8 mouse cellular contexts compared by ENCODE assay signal in the genomic region with DNA sequence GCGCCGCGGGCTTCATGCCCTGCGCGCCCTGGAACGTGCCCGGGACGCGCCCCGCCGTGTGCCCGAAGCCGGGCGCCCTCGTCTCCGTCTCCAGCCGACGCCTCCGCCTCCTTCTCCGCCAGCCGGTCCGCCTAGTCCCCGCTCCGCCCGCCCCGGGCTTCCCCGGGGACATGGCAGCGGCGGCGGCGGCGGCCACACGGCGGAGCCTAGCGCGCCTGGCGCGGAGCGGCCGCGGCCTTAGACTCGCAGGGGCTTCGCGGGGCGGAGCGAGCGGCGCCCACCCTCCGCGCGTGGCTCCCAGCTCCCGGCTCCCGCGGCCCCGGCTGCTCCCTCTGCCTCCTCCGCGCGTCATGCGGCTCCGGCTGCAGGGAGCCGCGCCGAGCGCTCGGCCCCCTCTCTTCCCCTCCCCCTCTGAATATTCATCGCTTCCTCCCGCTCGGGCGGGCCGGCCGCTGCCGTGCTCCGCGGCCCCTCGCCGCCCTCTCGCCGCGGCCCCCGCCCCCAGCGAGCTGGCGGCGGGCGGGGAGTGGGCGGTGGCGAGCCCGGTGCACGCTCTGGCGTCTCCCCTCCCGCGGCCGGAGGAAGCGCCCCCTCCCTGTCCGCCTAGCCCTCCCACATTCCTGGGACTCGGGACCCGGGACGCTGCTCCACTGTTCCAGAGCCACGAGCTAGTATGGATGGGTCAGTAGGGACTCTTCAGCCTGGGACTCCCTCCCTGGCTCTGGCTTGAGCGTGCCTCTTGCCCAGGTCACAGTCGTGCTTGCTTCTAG. TPM values are rescaled to one million over a fixed set of nuclear protein-coding genes. Genes with fewer than 3 reads are reported as not detected.
DNase-seq lines count a peak whose midpoint lies in the region; ATAC-seq and TF ChIP-seq lines count a peak whose summit lies in the region.

Gene Ptprj (minus strand): TSS at position 412 of the 770 bp plus-strand sequence.

- peak; percentile 71 for ATAC-seq in erythroid progenitor cell, adult 5-6 weeks (replicated peaks; ENCODE audit: low FRiP score, poor library complexity, severe bottlenecking)
- peak; percentile 73 for ATAC-seq in heart, embryonic 14.5 days (ENCODE audit: insufficient number of reproducible peaks, insufficient read depth, low FRiP score, low read depth)
- peak; percentile 89 for ATAC-seq in kidney, postnatal 0 days (replicated peaks; ENCODE audit: low FRiP score, low read depth)
- ATAC-seq in liver, embryonic 13.5 days (ENCODE audit: low read depth) = peak; percentile 76
- peak; percentile 88 for ATAC-seq in stomach, embryonic 14.5 days (ENCODE audit: insufficient number of reproducible peaks, insufficient read depth, low FRiP score, low read depth)

- H3K9ac ChIP-seq in heart, embryonic 14.5 days (ENCODE audit: low read length) = peak within 1 kb of the TSS; percentile 84
- H3K9ac ChIP-seq in kidney, postnatal 0 days (ENCODE audit: low read depth, low read length) = peak within 1 kb of the TSS; percentile 91
- peak within 1 kb of the TSS; percentile 92 for H3K9ac ChIP-seq in liver, embryonic 13.5 days
- peak within 1 kb of the TSS; percentile 74 for H3K9ac ChIP-seq in stomach, embryonic 14.5 days (replicated peaks; ENCODE audit: low read depth, low read length)

- no peaks in the 10 kb centered on the region; the same call in 1 of the 2 replicates for H3K27me3 ChIP-seq in heart, embryonic 14.5 days (ENCODE audit: control insufficient read depth, insufficient read depth, low read length)
- no peaks in the 10 kb centered on the region for H3K27me3 ChIP-seq in kidney, postnatal 0 days (ENCODE audit: insufficient read depth, low read length)
- H3K27me3 ChIP-seq in liver, embryonic 13.5 days = peaks cover 2% of the 10 kb centered on the region; the same call in 1 of the 2 replicates
- no peaks in the 10 kb centered on the region for H3K27me3 ChIP-seq in stomach, embryonic 14.5 days (ENCODE audit: control insufficient read depth, insufficient read depth, low read length)

- H3K27ac ChIP-seq in heart, embryonic 14.5 days (replicated peaks in 1 of 2; ENCODE audit: control insufficient read depth in 1 of 2, insufficient read depth in 1 of 2, low read depth in 2 of 2, low read length in 2 of 2) = peak within 1 kb of the TSS; percentile 40 to 77
- peak within 1 kb of the TSS; percentile 96 for H3K27ac ChIP-seq in kidney, postnatal 0 days
- peak within 1 kb of the TSS; percentile 76 for H3K27ac ChIP-seq in liver, embryonic 13.5 days
- peak within 1 kb of the TSS; percentile 86 for H3K27ac ChIP-seq in stomach, embryonic 14.5 days (ENCODE audit: low read length)

- TF ChIP-seq CTCF in brain, embryonic 14.5 days (IDR thresholded peaks at IDR 0.05; ENCODE audit: borderline replicate concordance, extremely low read depth, insufficient read depth, insufficient read length) = no peak
- TF ChIP-seq CTCF in kidney, postnatal 0 days (IDR thresholded peaks at IDR 0.05; ENCODE audit: low read depth) = no peak

- peak; percentile 70 for DNase-seq in CD4-positive, CD25-positive, alpha-beta regulatory T cell, adult 2 months (ENCODE audit: low read depth, low spot score)
- peak; percentile 80 for DNase-seq in brain, embryonic 14.5 days (ENCODE audit: low read depth)
- peak; percentile 91 for DNase-seq in kidney, postnatal 0 days (ENCODE audit: low spot score)
- DNase-seq in liver, embryonic 13.5 days = peak; percentile 54
- peak; percentile 57 for DNase-seq in naive thymus-derived CD4-positive, alpha-beta T cell, adult 2 months (ENCODE audit: low read depth)

- H3K36me3 ChIP-seq in heart, embryonic 14.5 days (ENCODE audit: control insufficient read depth, insufficient read depth, low read length) = no peaks in the 10 kb centered on the region
- H3K36me3 ChIP-seq in kidney, postnatal 0 days (ENCODE audit: insufficient read depth, low read length) = no peaks in the 10 kb centered on the region
- no peaks in the 10 kb centered on the region for H3K36me3 ChIP-seq in liver, embryonic 13.5 days
- H3K36me3 ChIP-seq in stomach, embryonic 14.5 days (ENCODE audit: control insufficient read depth, insufficient read depth, low read length) = no peaks in the 10 kb centered on the region

- H3K9me3 ChIP-seq in heart, embryonic 14.5 days (ENCODE audit: control insufficient read depth, low read length) = no peaks in the 10 kb centered on the region
- H3K9me3 ChIP-seq in kidney, postnatal 0 days (replicated peaks; ENCODE audit: low read length) = no peaks in the 10 kb centered on the region
- H3K9me3 ChIP-seq in liver, embryonic 13.5 days (replicated peaks) = no peaks in the 10 kb centered on the region
- H3K9me3 ChIP-seq in stomach, embryonic 14.5 days (ENCODE audit: control insufficient read depth, low read depth, low read length) = no peaks in the 10 kb centered on the region

- H3K4me3 ChIP-seq in heart, embryonic 14.5 days (ENCODE audit: control insufficient read depth in 1 of 2, insufficient read depth in 1 of 2, low read depth in 1 of 2, low read length in 2 of 2) = peak within 1 kb of the TSS; percentile 68 to 88
- peak within 1 kb of the TSS; percentile 77 for H3K4me3 ChIP-seq in kidney, postnatal 0 days (replicated peaks; ENCODE audit: low read depth, low read length)
- H3K4me3 ChIP-seq in liver, embryonic 13.5 days (replicated peaks) = peak within 1 kb of the TSS; percentile 78
- H3K4me3 ChIP-seq in stomach, embryonic 14.5 days (ENCODE audit: low read depth, low read length) = peak within 1 kb of the TSS; percentile 92

- WGBS in heart, embryonic 14.5 days = under 1% methylated on average over 63 of the region's 100 CpGs
- 1% methylated on average over 76 of the region's 100 CpGs for WGBS in kidney, postnatal 0 days
- under 1% methylated on average over 70 of the region's 100 CpGs for WGBS in liver, embryonic 13.5 days (ENCODE audit: insufficient replicate concordance)
- WGBS in stomach, embryonic 14.5 days = under 1% methylated on average over 76 of the region's 100 CpGs

- peak; percentile 66 for TF ChIP-seq POLR2A in brain, embryonic 14.5 days (IDR thresholded peaks at IDR 0.05; ENCODE audit: borderline replicate concordance, extremely low read depth, insufficient read depth, insufficient read length, poor library complexity, severe bottlenecking)

- peaks cover 6 to 13% of the 10 kb centered on the region in 2 experiments; a peak in 3 of 4 replicates for H3K4me1 ChIP-seq in heart, embryonic 14.5 days (ENCODE audit: control insufficient read depth in 2 of 2, insufficient read depth in 2 of 2, low read length in 2 of 2)
- H3K4me1 ChIP-seq in kidney, postnatal 0 days (replicated peaks; ENCODE audit: insufficient read depth, low read length) = peaks cover 3% of the 10 kb centered on the region; the same call in 1 of the 2 replicates
- peaks cover 65% of the 10 kb centered on the region for H3K4me1 ChIP-seq in liver, embryonic 13.5 days (replicated peaks)
- H3K4me1 ChIP-seq in stomach, embryonic 14.5 days (ENCODE audit: control insufficient read depth, insufficient read depth, low read length) = peaks cover 4% of the 10 kb centered on the region; the same call in 1 of the 2 replicates

- peak within 1 kb of the TSS; percentile 100 for H3K4me2 ChIP-seq in heart, embryonic 14.5 days (ENCODE audit: low read length)
- H3K4me2 ChIP-seq in kidney, postnatal 0 days (ENCODE audit: low read length) = peak within 1 kb of the TSS; percentile 83
- H3K4me2 ChIP-seq in liver, embryonic 13.5 days = peak within 1 kb of the TSS; percentile 100
- peak within 1 kb of the TSS; percentile 92 for H3K4me2 ChIP-seq in stomach, embryonic 14.5 days (replicated peaks; ENCODE audit: low read depth, low read length)

RNA-seq across cellular contexts. Expression of gene Ptprj, which starts in this region (rescaled TPM):
- polyA plus RNA-seq in brain, embryonic 14.5 days (2012; rRNA removed) = 6.1 and 11.7 TPM in 2 replicates
- total RNA-seq in erythroid progenitor cell, adult 5-6 weeks (2015; ENCODE audit: low replicate concordance) = 22.0 and 26.4 TPM in 2 replicates
- 14.8 and 19.1 TPM in 2 replicates for total RNA-seq in erythroid progenitor cell, adult 5-6 weeks (2017; ENCODE audit: low replicate concordance)
- 1.5 and 1.8 TPM in 2 replicates for polyA plus RNA-seq in heart, embryonic 14.5 days (2014; fragmentation: Nextera tagmentation; extraction: Ambion mirVana)
- 6.8 and 7.2 TPM in 2 replicates for polyA plus RNA-seq in kidney, postnatal 0 days (2015; fragmentation: Nextera tagmentation; extraction: Ambion mirVana)
- 1.7 and 1.9 TPM in 2 replicates for polyA plus RNA-seq in liver, embryonic 13.5 days (2015; fragmentation: Nextera tagmentation; extraction: Ambion mirVana)
- 6.0 and 7.7 TPM in 2 replicates for polyA plus RNA-seq in stomach, embryonic 14.5 days (2014; fragmentation: Nextera tagmentation; extraction: Ambion mirVana)

Comparison
In these comparisons a context has a peak if more than half of its experiments do, and no peak if none do; other contexts are left out.
1. Peak in every context shown above with its lines: DNase-seq, ATAC-seq, H3K4me3 ChIP-seq and H3K27ac ChIP-seq.